Mouse (Mus musculus) myocyte (in vitro differentiated cells): Measurements from ENCODE around the gene Ankrd2. TPM values are rescaled to one million over a fixed set of nuclear protein-coding genes. Genes with fewer than 3 reads are reported as not detected.
A peak's percentile ranks its signal among the peaks of the same experiment; 100 is the strongest.

Source experiments
- H3K27me3 ChIP-seq: one replicate; pipeline ENCODE4 v1.6.1; 2011; ENCODE audit not compliant: control insufficient read depth, insufficient read depth, insufficient read length
- H3K36me3 ChIP-seq: one replicate; pipeline ENCODE4 v1.6.1; 2011; ENCODE audit not compliant: control insufficient read depth, insufficient read depth
- H3K4me2 ChIP-seq: one replicate; pipeline ENCODE4 v1.6.1; 2011; ENCODE audit warnings: low read depth, control low read depth
- H3K4me3 ChIP-seq: one replicate; pipeline ENCODE4 v1.5.1; 2011; ENCODE audit warnings: mild to moderate bottlenecking, control low read depth, moderate library complexity
- H3K79me2 ChIP-seq: one replicate; pipeline ENCODE4 v1.6.1; 2011; ENCODE audit not compliant: control insufficient read depth, insufficient read depth
- H3ac ChIP-seq: one replicate; pipeline ENCODE4 v1.6.1; 2011; ENCODE audit not compliant: control insufficient read depth, insufficient read length
- CEBPB ChIP-seq: IDR thresholded peaks from 2 replicates; pipeline ENCODE4 v1.6.1; 2011; ENCODE audit warnings: mild to moderate bottlenecking, moderate library complexity; ENCODE audit not compliant: poor library complexity, insufficient read depth, severe bottlenecking
- E2F4 ChIP-seq: IDR thresholded peaks from one replicate; pipeline ENCODE4 v1.6.1; 2011; ENCODE audit warnings: mild to moderate bottlenecking, control low read depth, moderate library complexity; ENCODE audit not compliant: insufficient read depth
- MAX ChIP-seq: IDR thresholded peaks from one replicate; pipeline ENCODE4 v1.6.1; 2011; ENCODE audit warnings: low read depth, mild to moderate bottlenecking, control low read depth
- MYOD1 ChIP-seq, 3 experiments: IDR thresholded peaks; one replicate each; pipeline ENCODE4 v1.6.1; 2011; ENCODE audit warnings: control low read depth in 2 of 3, low read depth in 2 of 3, mild to moderate bottlenecking in 2 of 3, moderate library complexity in 1 of 3; ENCODE audit not compliant: insufficient read length in 2 of 3, control insufficient read depth in 1 of 3
- MYOG ChIP-seq, 3 experiments: IDR thresholded peaks; one replicate each; pipeline ENCODE4 v1.6.1; 2011; ENCODE audit warnings: control low read depth in 2 of 3, low read depth in 2 of 3, mild to moderate bottlenecking in 2 of 3; ENCODE audit not compliant: insufficient read length in 2 of 3, control insufficient read depth in 1 of 3, insufficient read depth in 1 of 3
- POLR2A ChIP-seq: IDR thresholded peaks from one replicate; pipeline ENCODE4 v1.6.1; 2011; ENCODE audit warnings: low read depth, mild to moderate bottlenecking, control low read depth, moderate library complexity; ENCODE audit not compliant: insufficient read length
- POLR2AphosphoS2 ChIP-seq: IDR thresholded peaks from one replicate; pipeline ENCODE4 v1.6.1; 2011; ENCODE audit warnings: low read depth, control low read depth; ENCODE audit not compliant: insufficient read length
- REST ChIP-seq: IDR thresholded peaks from one replicate; pipeline ENCODE4 v1.6.1; 2011; ENCODE audit warnings: mild to moderate bottlenecking, control low read depth, moderate library complexity; ENCODE audit not compliant: insufficient read depth, insufficient read length
- SRF ChIP-seq: IDR thresholded peaks from one replicate; pipeline ENCODE4 v1.6.1; 2011; ENCODE audit warnings: low read depth; ENCODE audit not compliant: control insufficient read depth, insufficient read length
- TCF12 ChIP-seq: IDR thresholded peaks from one replicate; pipeline ENCODE4 v1.6.1; 2011; ENCODE audit warnings: mild to moderate bottlenecking, control low read depth; ENCODE audit not compliant: poor library complexity, insufficient read depth, severe bottlenecking
- TCF3 ChIP-seq: IDR thresholded peaks from one replicate; pipeline ENCODE4 v1.6.1; 2011; ENCODE audit warnings: low read depth, control low read depth; ENCODE audit not compliant: insufficient read length
- USF1 ChIP-seq: IDR thresholded peaks from one replicate; pipeline ENCODE4 v1.6.1; 2011; ENCODE audit warnings: low read depth, mild to moderate bottlenecking, control low read depth, moderate library complexity
- polyA plus RNA-seq: library from polyadenylated mRNA; unstranded; fragments of >200 nt; fragmentation: generic; extraction: Trizol; gene quantifications from one replicate; pipeline ENCODE4 v1.2.1, GENCODE M21; 2012; ENCODE audit warnings: missing spikeins

The Ankrd2 gene
- polyA plus RNA-seq, 1 experiment: 110 TPM

GRCm38 (mm10) chr19:42058426-42058825 is 22.6 kb downstream of the Ankrd2 start:
- Histone ChIP-seq H3K27me3 (peaks cover 13% of the 10 kb centered on the region), H3K79me2 (no peaks in the 10 kb centered on the region), H3K36me3 (no peaks in the 10 kb centered on the region), H3K4me2 (no peak overlapping the region), H3K4me3 (no peak overlapping the region), H3ac (no peak overlapping the region)
- TF ChIP-seq USF1 (no peak), SRF (no peak), TCF12 (no peak), CEBPB (no peak), E2F4 (no peak), REST (no peak), POLR2AphosphoS2 (no peak), MYOG (IDR thresholded peaks at IDR 0.05; ENCODE audit: control insufficient read depth in 1 of 3, insufficient read depth in 1 of 3, insufficient read length in 2 of 3, low read depth in 2 of 3) (no peak), TCF3 (no peak), POLR2A (no peak), MAX (no peak), MYOD1 (IDR thresholded peaks at IDR 0.05; ENCODE audit: control insufficient read depth in 1 of 3, insufficient read length in 2 of 3, low read depth in 2 of 3) (no peak)

GRCm38 (mm10) chr19:42061443-42061842 is 25.6 kb downstream of the Ankrd2 start:
- Histone ChIP-seq H3K27me3 (peaks cover 13% of the 10 kb centered on the region), H3K4me3 (no peak overlapping the region), H3K36me3 (no peaks in the 10 kb centered on the region), H3ac (no peak overlapping the region), H3K79me2 (no peaks in the 10 kb centered on the region), H3K4me2 (no peak overlapping the region)
- TF ChIP-seq REST (no peak), USF1 (no peak), SRF (no peak), CEBPB (no peak), MYOG (IDR thresholded peaks at IDR 0.05; ENCODE audit: control insufficient read depth in 1 of 3, insufficient read depth in 1 of 3, insufficient read length in 2 of 3, low read depth in 2 of 3) (no peak), TCF3 (no peak), MYOD1 (IDR thresholded peaks at IDR 0.05; ENCODE audit: control insufficient read depth in 1 of 3, insufficient read length in 2 of 3, low read depth in 2 of 3) (no peak), TCF12 (no peak), E2F4 (no peak), POLR2AphosphoS2 (no peak), MAX (no peak), POLR2A (no peak)

GRCm38 (mm10) chr19:42068441-42069240 is 32.8 kb downstream of the Ankrd2 start:
- Histone ChIP-seq H3K4me2 (peak overlapping the region; percentile 68), H3K27me3 (no peaks in the 10 kb centered on the region), H3K79me2 (no peaks in the 10 kb centered on the region), H3K36me3 (no peaks in the 10 kb centered on the region), H3ac (no peak overlapping the region), H3K4me3 (no peak overlapping the region)
- no peak for TF ChIP-seq TCF12

GRCm38 (mm10) chr19:42069241-42069525 is 33.4 kb downstream of the Ankrd2 start:
- Histone ChIP-seq H3K36me3 (no peaks in the 10 kb centered on the region), H3K27me3 (no peaks in the 10 kb centered on the region), H3ac (no peak overlapping the region), H3K4me2 (peak overlapping the region; percentile 68), H3K4me3 (no peak overlapping the region), H3K79me2 (no peaks in the 10 kb centered on the region)
- TF ChIP-seq MYOD1 (IDR thresholded peaks at IDR 0.05; ENCODE audit: control insufficient read depth in 1 of 3, insufficient read length in 2 of 3, low read depth in 2 of 3) (no peak), MAX (no peak)

- no peaks in the 10 kb centered on the region for H3K79me2 ChIP-seq
- H3K27me3 ChIP-seq: no peaks in the 10 kb centered on the region
- H3K4me3 ChIP-seq: no peak overlapping the region
- H3K36me3 ChIP-seq: peaks cover 4% of the 10 kb centered on the region
- TF ChIP-seq USF1 (no peak), POLR2A (no peak)
- no peak overlapping the region for H3K4me2 ChIP-seq
- no peak overlapping the region for H3ac ChIP-seq
These were observed 35.4 kb downstream of the Ankrd2 start for GRCm38 (mm10) chr19:42071221-42071620.
